Mouse (Mus musculus) thymus, adult 2 months (tissue): ENCODE measurements around the gene Rho. TPM values are rescaled to one million over a fixed set of nuclear protein-coding genes. Genes with fewer than 3 reads are reported as not detected.

ENCODE experiments used
- DNase-seq: peaks from one replicate; pipeline ENCODE4 v3.0.0; 2021
- H3K27ac ChIP-seq: fragments of 200-500 bp; 2 replicates; pipeline ENCODE4 v1.5.1; 2012; ENCODE audit warnings: low read length, control low read depth; ENCODE audit not compliant: control insufficient read depth, insufficient read depth
- H3K27me3 ChIP-seq: fragments of 200-500 bp; 2 replicates; pipeline ENCODE4 v1.6.1; 2012; ENCODE audit warnings: mild to moderate bottlenecking, low read length, moderate library complexity, mixed read lengths; ENCODE audit not compliant: control insufficient read depth, insufficient read depth
- H3K36me3 ChIP-seq: fragments of 200-500 bp; 2 replicates; pipeline ENCODE4 v1.6.1; 2012; ENCODE audit warnings: mild to moderate bottlenecking, low read length, moderate library complexity; ENCODE audit not compliant: control insufficient read depth, insufficient read depth
- H3K4me1 ChIP-seq: fragments of 200-500 bp; replicated peaks from 2 replicates; pipeline ENCODE4 v1.6.1; 2012; ENCODE audit warnings: low read length; ENCODE audit not compliant: control insufficient read depth, insufficient read depth
- H3K4me3 ChIP-seq: fragments of 200-500 bp; 2 replicates; pipeline ENCODE4 v1.5.1; 2012; ENCODE audit warnings: mild to moderate bottlenecking, low read length, control low read depth, moderate library complexity; ENCODE audit not compliant: control insufficient read depth, insufficient read depth
- CTCF ChIP-seq: fragments of 200-500 bp; IDR thresholded peaks from 2 replicates; pipeline ENCODE4 v1.5.1; 2012; ENCODE audit warnings: mild to moderate bottlenecking, control low read depth, low read length, moderate library complexity, borderline replicate concordance; ENCODE audit not compliant: control insufficient read depth, poor library complexity, insufficient read depth; ENCODE audit errors: extremely low read depth
- POLR2A ChIP-seq: fragments of 200-500 bp; IDR thresholded peaks from 2 replicates; pipeline ENCODE4 v1.6.1; 2012; ENCODE audit warnings: mild to moderate bottlenecking, low read length, control low read depth, moderate library complexity; ENCODE audit not compliant: control insufficient read depth, poor library complexity, insufficient read depth; ENCODE audit errors: extremely low read depth
- WGBS: fragments of 180-500 bp; shearing (Covaris S2); methylation state at CpG from one replicate; pipeline ENCODE4 v1.1.7; 2018; 5-methylcytosine and 5-hydroxymethylcytosine counted together
- polyA plus RNA-seq: library from polyadenylated mRNA; depleted of rRNA; stranded (reverse); fragments of >200 nt; gene quantifications from 2 replicates; pipeline ENCODE4 v1.2.3, GENCODE M21; 2012

The Rho gene
- polyA plus RNA-seq, 1 experiment: 1.3 TPM

DNA sequence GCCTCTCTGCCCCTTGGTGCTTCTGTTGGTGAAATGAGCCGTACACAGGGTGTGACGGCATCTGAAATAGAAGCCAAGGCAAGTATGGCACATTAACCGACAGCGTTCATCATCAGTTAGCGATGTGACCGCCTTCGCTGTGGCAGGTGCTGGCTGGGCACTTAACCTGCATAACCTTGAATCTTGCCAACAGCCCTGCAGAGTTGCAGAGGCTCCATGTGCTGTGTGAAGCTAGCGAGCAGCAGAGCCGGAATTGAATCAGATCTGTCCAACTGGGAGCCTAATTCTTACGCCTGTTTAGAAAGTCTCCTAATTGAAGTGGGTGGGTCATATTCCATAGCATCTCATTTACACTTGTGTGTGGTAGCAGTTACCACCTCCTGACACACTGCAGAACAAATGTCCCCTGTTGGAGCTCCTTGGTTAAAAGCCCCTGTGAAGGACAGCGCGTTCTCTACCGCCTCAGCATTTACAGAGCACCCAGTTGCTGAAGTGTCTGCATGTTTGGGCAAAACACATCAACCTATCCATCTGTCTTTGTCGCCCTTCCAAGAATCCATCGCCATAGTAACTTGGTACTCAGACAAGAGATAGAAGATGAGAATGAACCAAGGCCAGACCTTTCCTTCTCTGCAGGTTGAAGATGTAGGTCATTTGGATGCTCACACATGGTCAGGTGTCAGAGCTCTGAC, 16.9 kb upstream of the Rho start:
- peaks cover 10% of the 10 kb centered on the region for H3K4me1 ChIP-seq

DNA sequence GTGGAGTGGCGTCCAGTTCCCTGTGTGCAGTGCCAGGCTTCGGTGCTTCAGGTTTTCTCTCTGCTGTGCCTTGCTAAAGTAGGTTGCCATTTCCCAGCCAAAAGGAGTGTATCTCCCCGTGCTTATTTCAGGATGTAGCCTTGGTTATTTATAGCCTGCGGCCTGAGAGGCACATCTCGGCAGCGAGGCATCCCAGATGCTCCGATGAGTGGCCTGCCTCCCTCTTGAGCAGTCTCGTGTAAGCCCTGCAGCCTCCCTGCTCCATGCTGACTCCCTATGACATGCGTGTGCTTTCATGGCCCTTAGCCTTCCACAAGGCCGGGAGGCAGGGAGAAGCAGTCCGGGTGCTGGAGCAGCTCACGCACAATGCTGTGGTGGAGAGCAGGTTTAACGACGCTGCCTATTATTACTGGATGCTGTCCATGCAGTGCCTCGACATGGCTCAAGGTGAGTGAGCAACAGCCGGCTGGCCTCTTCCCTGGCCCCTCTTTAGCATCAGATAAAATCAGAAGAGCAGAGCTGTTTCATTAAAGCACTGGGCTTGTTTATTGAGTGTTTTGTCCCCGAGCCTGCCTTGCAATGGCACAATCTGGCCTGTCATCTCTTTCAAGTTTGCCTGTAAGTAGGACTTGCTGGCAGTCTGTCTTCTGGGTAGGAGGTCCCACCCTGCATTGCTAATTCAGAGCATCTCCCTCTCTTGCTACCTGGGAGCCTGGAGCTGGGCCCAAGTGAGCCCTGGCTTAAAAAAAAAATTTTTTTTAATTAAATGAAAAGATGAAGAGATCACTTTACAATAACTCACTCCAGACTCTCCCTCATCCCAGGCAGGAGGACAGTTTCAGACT, 15.7 kb upstream of the Rho start:
- no peak for DNase-seq
- WGBS: 88% methylated on average over 17 of the region's 17 CpGs
- TF ChIP-seq POLR2A (no peak), CTCF (no peak)
- no peak overlapping the region for H3K4me3 ChIP-seq
- H3K27ac ChIP-seq: no peak overlapping the region
- H3K27me3 ChIP-seq: no peaks in the 10 kb centered on the region
- H3K36me3 ChIP-seq: no peaks in the 10 kb centered on the region
- H3K4me1 ChIP-seq: peaks cover 2% of the 10 kb centered on the region; the same call in 1 of the 2 replicates

More for the DNA sequence above, 16.9 kb upstream of the Rho start:
- H3K27ac ChIP-seq: no peak overlapping the region
- H3K27me3 ChIP-seq: no peaks in the 10 kb centered on the region
- 95% methylated on average over 15 of the region's 15 CpGs for WGBS
- no peak for DNase-seq
- TF ChIP-seq POLR2A: no peak
- no peak for TF ChIP-seq CTCF
- H3K4me3 ChIP-seq: no peak overlapping the region
- no peaks in the 10 kb centered on the region for H3K36me3 ChIP-seq

- Histone ChIP-seq H3K4me3 (no peak overlapping the region), H3K4me1 (no peaks in the 10 kb centered on the region)
Observed at GRCm38 (mm10) chr6:115916611-115917010, 14.9 kb upstream of the Rho start.

DNA sequence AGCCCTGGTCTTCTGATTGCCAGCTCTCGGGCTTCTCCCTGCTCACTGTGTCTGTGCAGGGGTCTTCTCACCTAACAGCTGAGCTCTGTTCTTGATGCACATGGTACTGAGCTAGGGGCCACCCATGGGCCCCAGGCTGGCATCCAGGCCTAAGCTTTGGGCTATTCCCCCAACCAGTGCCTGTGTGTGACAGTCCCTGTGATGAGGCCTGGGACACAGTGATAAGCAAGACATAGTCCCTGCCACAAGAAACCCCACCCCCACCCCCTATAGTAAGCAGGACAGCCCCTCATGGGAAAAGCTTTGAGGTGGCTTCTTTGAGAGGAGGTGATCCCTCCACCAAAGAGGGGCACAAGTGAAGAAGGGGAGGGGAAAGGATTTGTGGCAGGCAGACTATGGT, 12.9 kb upstream of the Rho start:
- Histone ChIP-seq H3K36me3 (no peaks in the 10 kb centered on the region), H3K27me3 (no peaks in the 10 kb centered on the region), H3K4me1 (no peaks in the 10 kb centered on the region), H3K4me3 (no peak overlapping the region), H3K27ac (no peak overlapping the region)
- WGBS: 100% methylated on average over 1 of the region's 1 CpGs
- DNase-seq: no peak
- TF ChIP-seq POLR2A (no peak), CTCF (no peak)

More at GRCm38 (mm10) chr6:115916611-115917010, 14.9 kb upstream of the Rho start:
- 95% methylated on average over 5 of the region's 5 CpGs for WGBS
- Histone ChIP-seq H3K27ac (no peak overlapping the region), H3K27me3 (no peaks in the 10 kb centered on the region), H3K36me3 (no peaks in the 10 kb centered on the region)
- no peak for DNase-seq
- TF ChIP-seq CTCF: no peak
- TF ChIP-seq POLR2A: no peak

DNA sequence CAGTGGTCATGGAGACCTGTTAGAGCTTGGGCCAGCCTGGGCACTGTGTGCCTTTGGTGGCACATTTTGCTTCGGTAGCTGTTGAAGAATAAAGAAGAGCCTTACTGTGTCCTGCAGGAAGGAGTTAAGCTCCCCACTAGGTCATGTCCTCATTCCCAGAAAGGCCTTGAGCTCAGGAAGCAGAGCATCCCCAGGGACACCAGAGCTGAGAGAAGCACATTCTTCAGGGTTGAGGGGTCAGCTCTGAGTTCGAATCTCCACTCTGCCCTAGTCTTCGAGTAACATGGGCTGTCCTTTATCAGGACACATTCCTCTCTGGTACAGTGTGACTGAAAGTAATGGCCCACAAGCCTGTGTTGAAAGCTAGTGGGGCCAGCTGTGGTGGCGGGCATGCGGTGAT, 11.7 kb upstream of the Rho start:
- H3K27me3 ChIP-seq: no peaks in the 10 kb centered on the region
- no peaks in the 10 kb centered on the region for H3K4me1 ChIP-seq
- no peak overlapping the region for H3K4me3 ChIP-seq
- H3K36me3 ChIP-seq: no peaks in the 10 kb centered on the region
- WGBS: 95% methylated on average over 5 of the region's 5 CpGs
- TF ChIP-seq POLR2A: no peak
- no peak for TF ChIP-seq CTCF
- no peak for DNase-seq
- H3K27ac ChIP-seq: no peak overlapping the region

- H3K27me3 ChIP-seq: no peaks in the 10 kb centered on the region
- WGBS: 87% methylated on average over 6 of the region's 6 CpGs
- DNase-seq: no peak
- H3K27ac ChIP-seq: no peak overlapping the region
- no peak overlapping the region for H3K4me3 ChIP-seq
- no peak for TF ChIP-seq CTCF
- no peaks in the 10 kb centered on the region for H3K4me1 ChIP-seq
- H3K36me3 ChIP-seq: no peaks in the 10 kb centered on the region
Observed at GRCm38 (mm10) chr6:115924829-115925228, 6.7 kb upstream of the Rho start.
